Mouse (Mus musculus) CD4-positive, CD25-positive, alpha-beta regulatory T cell, adult 2 months (primary cell): ENCODE measurements at regions not wholly inside any gene's neighbourhood (a gene's known extent, or its start where the extent isn't known, plus 50 kb on each side); places are given as distances from the start of the nearest gene placed in this dataset.

ENCODE experiments used
- DNase-seq: peaks from one replicate; pipeline ENCODE4 v3.0.0-alpha.2; 2012; ENCODE audit warnings: low read depth, low spot score

DNA sequence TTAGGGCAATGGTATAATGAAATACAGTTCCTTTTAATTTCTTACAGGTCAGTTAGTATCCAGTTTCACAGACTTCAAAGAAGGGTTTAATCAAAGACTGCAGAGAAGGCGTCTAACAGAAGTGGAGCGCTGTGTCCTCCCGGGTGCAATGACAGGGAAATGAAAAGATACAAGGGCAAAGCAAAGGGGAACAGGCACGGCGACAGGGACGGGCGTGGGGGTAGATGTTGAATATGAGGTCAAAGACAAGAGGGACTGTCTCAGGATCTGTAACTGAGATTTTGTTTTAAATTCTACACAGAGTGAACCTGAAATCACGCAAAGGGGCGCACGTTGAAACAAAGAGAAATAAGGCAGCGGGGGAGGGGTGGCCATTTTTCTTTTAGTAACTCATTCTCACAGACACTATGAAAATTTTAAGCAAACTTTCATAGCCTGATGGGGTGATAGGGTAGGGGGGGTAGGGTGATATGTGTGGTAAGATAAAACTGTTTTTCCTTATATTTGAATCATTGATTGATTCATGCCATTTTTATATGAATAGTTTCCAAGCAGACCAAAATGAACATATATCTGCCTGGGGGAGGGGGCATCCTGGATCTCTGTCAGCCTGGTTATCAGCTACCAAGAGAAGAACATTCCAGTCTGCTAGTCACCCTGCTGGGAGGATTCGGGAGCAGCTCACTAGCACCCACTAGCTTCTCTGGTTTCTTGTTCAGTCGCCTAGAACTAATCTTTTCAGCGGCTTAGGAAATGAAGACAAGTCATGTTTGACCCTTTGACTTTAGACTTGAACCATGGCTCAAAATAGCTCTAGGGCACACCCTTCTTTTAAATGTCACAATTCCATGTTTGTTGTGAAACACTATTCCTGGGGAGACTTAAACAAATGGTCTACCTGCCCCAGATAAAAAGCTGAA is 139.1 kb upstream of the Map3k7 start:
- DNase-seq = peak; percentile 12

- no peak for DNase-seq
Observed at GRCm38 (mm10) chr4:31825438-31825830, 138.5 kb upstream of the Map3k7 start.

- no peak for DNase-seq
Observed at GRCm38 (mm10) chr4:31826661-31827060, 137.2 kb upstream of the Map3k7 start.

GRCm38 (mm10) chr4:31827266-31827665 is 136.6 kb upstream of the Map3k7 start:
- DNase-seq = peak; percentile 71

- DNase-seq = no peak
Observed at GRCm38 (mm10) chr4:31830241-31830640, 133.7 kb upstream of the Map3k7 start.

DNA sequence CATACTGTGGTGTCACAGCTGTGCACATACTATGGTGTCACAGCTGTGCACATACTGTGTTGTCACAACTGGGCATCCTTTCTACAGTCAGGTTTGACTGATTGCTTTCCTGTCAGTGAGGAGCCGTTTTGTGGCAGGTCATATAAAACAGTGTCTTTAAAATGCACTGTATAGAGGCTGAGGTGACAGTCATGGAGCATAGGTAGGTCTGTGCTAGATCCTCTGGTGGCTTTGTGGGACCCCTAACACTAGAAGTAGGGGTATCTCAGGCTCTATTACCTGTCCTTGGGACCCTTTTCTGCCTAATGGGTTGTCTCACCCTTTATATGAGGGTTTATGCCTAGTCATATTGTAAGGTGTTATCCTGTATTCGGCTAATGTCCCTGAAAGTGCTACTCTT is 132.4 kb upstream of the Map3k7 start:
- no peak for DNase-seq

- no peak for DNase-seq
Observed at GRCm38 (mm10) chr4:31833828-31834227, 130.1 kb upstream of the Map3k7 start.

DNA sequence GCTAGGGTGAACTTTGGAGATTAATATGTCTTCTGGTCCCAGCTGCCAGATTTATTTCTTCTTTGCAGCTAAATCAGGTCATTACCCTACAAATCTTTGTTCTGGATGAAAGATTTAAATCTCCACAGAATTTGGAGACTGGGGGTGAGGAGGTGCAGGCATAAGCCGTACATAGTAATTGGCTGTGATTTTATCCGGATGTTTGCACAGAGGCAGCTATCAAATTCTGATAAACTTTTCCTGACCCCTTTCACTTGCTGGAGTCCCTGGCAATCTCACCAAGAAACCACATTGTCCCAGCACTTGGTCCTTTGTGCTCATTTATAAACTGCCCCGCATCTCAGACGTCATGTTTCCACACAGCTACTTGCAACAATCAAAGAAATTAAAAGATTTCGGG is 128.8 kb upstream of the Map3k7 start:
- DNase-seq = no peak

- no peak for DNase-seq
Observed at GRCm38 (mm10) chr4:31838592-31838991, 125.3 kb upstream of the Map3k7 start.

DNA sequence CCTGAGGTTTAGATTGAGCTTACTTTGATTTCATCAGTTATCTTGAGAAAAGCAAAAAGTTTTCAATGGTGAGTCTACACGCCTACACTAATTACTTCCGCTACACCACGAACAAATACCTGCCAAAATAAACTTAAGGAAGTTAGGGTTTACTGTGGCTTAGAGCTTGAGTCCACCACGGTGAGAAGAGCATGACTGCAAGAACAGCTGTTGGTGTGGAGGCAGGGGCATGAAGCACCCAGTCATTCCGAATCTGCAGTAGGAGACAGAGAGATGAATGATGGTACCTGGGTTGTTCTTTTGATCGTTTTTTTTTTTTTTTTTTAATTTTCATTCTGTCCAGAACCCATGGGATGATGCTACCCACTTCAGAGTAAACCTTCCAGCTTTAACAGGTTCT is 114.1 kb upstream of the Map3k7 start:
- no peak for DNase-seq

- DNase-seq = peak; percentile 10
Observed at GRCm38 (mm10) chr4:31851006-31851405, 112.9 kb upstream of the Map3k7 start.

GRCm38 (mm10) chr4:31853851-31854250 is 110.0 kb upstream of the Map3k7 start:
- no peak for DNase-seq

GRCm38 (mm10) chr4:31860389-31860788 is 103.5 kb upstream of the Map3k7 start:
- DNase-seq = no peak

- DNase-seq = no peak
Observed at GRCm38 (mm10) chr4:31861172-31861571, 102.7 kb upstream of the Map3k7 start.

GRCm38 (mm10) chr4:31872985-31873983 is 90.6 kb upstream of the Map3k7 start:
- DNase-seq = no peak

GRCm38 (mm10) chr4:31877389-31877788 is 86.5 kb upstream of the Map3k7 start:
- DNase-seq = no peak

DNA sequence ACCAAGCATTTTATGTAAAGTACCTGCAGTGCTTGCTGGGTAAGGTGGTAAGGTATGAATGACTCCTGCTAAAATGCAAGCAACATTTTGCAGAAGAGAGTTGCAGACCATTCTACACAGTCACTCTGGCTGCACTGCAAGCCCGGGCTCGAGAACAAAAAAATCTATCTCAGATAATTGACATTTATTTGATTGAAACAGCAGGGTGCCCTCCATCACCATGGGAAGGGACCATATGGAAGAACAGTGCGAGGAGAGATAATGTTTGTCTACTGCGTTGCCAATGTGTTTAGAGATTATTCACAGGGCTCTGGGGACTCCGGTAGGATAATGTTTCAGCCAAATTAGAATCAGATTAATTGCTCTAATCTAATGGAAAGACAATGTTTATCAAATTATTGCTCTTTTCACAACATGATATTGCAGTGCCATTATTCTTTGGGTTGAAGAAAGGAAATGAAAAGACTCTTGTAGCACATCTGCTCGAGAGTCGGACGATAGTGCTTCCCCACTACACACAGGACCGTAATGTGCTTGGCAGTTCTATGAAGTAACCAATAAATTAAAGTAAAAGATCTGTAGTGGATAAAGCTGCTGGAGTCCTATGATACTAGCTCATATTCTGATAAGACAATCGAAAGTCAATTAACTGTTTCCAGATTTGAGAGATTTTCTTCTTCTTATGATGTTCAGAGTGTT is 85.3 kb upstream of the Map3k7 start:
- no peak for DNase-seq

- DNase-seq = no peak
Observed at GRCm38 (mm10) chr4:31879192-31879585, 84.7 kb upstream of the Map3k7 start.

DNA sequence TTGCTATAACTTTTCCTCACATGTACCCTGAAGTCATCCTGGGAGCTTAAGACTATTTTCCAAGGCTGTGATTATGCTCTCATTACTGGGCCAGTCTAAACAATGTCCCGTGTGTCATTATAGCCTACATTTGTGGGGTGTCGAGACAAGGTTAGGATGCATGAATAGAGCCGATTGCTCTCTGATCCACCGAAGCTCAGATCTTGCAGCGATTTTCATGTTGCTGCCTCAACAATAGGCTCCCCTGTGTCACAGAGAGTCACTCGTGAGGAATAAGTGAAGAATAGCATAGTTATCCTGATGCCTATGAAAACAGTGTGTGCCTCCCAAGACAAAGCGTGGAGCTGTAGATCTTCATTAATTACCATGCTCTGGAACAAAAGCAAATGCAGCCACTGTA is 83.7 kb upstream of the Map3k7 start:
- DNase-seq = no peak

DNA sequence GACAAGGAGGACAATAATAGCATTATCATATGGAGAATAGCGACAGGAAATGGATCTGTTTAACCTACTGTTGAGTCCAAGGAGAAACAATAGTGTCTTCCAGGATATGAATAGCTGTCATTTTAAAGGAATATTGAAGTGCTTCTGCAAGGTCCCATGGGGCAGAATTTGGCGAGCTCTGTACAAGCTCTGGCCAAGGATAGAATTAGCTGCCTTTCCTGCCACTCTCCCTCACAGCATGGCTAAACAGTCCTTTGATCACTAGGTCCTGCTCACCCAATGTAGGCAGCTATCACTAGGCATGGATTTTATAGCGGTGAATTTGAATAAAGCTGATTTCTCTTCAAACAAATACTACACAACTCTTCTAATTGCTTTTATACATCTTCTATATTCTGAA is 74.2 kb upstream of the Map3k7 start:
- DNase-seq = no peak

GRCm38 (mm10) chr4:31909086-31909673 is 54.7 kb upstream of the Map3k7 start:
- DNase-seq = no peak
